Mouse (Mus musculus) layer of hippocampus, adult 9-11 months (tissue): ENCODE measurements around the gene Slc7a4.
A peak's percentile ranks its signal among the peaks of the same experiment; 100 is the strongest.
"Not testable (repeated sequence)": the region's sequence is repeated elsewhere in the genome, so short reads cannot be mapped to it uniquely, and the experiment has no call there.

Experiments
- DNase-seq: peaks from one replicate; pipeline ENCODE4 v3.0.0; 2022

The Slc7a4 gene

DNA sequence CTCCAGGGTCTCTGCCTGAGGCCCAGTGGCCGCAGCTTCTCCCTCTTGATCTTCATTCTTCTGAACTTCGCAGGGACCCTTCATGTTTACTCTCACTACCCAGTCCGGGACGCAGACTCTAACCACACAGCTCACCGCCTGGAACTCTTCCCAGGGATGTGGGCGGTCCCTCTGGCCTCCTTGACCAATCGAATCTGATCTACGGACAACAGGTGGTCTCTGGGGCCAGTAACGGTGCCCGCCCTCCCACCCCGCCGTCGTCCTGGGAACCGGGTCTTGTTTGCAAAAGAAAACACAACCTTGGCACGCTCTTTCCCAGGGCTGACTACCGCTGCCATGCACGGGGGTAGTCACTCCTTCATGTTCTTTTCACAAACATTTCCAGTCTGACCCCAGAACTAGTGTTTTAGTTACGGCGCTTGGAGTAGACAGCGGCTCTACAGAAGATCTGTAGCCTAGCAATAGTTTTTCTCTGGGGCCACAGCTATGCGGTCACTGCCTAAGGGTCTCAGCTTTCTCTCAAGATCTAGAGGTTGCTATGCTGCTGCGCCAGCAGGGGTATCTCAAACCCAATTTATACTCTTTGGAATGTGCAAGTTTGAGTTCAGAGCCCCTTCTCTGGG is 21.8 kb downstream of the Slc7a4 start, which contains the start of gene Lrrc74b:
Gene Lrrc74b, minus strand, starts transcription at position 120 of the 623 bp plus-strand sequence.
- DNase-seq: no peak

- DNase-seq: no peak
Observed at GRCm38 (mm10) chr16:17559396-17560027, 23.5 kb downstream of the Slc7a4 start.

GRCm38 (mm10) chr16:17558811-17559210 is 24.2 kb downstream of the Slc7a4 start:
- DNase-seq: no peak

DNA sequence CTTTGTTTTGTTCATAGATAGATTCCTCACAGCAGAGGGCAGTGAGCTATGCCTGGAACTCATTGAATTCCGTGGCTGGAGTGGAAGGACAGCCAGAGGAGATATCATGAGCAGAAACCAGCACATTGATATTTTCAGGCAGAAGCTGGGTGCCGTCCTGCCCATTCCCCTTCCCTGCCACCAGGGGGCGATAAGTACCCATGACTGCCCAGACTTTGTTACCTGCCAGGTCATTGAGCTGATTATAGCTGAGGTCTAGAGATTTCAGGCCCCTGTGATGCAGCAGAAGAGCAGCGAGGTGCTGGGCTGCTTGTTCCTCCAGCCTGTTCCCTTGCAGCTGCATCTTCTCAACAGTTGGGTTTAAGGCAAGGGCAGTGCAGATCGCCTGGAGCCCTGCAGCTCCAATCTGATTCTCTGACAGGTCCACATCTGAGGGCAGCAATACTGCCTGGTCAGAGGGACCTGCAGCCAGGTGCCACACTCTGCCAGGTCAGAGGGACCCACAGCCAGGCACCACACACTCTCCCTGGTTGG is 25.0 kb downstream of the Slc7a4 start:
- DNase-seq: peak; percentile 55

DNA sequence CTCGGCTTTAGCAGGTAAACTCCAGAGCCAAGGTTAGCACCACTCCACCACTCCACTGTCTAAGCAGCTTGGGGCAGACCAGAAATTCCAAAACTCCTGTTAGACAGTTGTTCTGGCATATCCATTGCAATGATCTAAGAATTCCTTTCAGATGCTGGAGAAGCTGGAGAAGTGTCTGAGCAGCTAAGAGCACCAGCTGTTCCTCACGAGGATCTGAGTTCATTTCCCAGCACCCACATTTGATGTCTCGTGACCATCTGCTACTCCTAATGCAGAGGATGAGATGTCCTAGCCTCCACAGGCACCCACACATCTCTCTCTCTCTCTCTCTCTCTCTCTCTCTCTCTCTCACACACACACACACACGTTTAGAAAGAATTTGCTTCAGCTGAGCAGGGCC is 26.1 kb downstream of the Slc7a4 start:
- no peak for DNase-seq

DNA sequence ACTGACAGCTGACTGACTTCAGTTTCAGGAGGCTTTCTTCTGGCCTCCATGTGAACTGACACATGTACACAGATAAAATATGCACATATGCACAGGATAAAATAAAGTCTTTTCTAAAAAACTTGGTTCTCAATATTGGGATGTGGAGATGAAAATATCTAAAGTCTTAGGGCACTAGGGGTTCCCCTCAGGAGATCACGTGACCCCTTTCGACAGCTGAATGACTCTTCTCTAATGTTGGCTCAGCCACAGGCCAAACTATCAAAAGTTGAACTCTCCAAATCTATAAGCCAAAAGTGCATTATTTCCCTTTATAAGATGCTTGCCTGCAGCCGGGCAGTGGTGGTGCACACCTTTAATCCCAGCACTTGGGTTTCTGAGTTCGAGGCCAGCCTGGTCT is 26.8 kb downstream of the Slc7a4 start:
- DNase-seq: no peak

DNA sequence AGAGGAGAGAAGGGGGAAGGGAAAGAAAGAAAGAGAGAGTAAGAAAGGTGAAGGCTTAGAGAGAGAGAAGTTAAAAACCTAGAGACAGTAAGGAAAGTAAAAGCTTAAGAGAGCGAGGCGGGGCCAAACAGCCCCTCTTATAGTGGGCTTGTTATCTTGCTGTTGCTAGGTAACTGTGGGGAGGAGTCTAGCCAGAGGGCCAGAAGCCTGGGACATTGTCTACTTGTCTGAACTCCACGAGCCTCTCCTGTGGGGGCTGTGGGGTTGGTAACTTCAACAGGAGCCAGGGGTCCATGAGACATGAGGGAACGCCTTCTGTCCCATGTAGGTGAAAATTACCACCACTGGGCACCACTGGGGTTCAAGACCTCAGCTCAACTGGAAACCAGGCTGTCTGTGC is 28.3 kb downstream of the Slc7a4 start:
- not testable (repeated sequence) for DNase-seq

GRCm38 (mm10) chr16:17553910-17554685 is 28.9 kb downstream of the Slc7a4 start:
- DNase-seq: peak; percentile 37

GRCm38 (mm10) chr16:17552837-17553236 is 30.2 kb downstream of the Slc7a4 start:
- no peak for DNase-seq

GRCm38 (mm10) chr16:17542632-17543031 is 40.4 kb downstream of the Slc7a4 start:
- DNase-seq: no peak

DNA sequence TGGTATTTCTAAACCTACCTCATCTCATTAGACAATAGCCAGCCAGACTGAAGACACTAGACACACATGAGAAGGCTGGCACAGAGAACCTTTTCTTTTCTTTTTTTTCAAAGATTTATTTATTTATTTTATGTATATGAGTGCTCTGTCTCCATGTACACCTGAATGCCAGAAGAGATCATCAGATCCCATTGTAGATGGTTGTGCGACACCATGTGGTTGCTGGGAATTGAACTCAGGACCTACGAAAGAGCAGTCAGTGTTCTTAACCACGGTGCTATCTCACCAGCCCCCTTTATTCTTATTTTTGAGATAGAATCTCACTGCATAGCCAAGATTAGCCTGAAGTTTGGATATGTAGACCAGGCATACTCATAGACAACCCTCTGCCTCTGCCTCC is 46.4 kb downstream of the Slc7a4 start:
- no peak for DNase-seq

DNA sequence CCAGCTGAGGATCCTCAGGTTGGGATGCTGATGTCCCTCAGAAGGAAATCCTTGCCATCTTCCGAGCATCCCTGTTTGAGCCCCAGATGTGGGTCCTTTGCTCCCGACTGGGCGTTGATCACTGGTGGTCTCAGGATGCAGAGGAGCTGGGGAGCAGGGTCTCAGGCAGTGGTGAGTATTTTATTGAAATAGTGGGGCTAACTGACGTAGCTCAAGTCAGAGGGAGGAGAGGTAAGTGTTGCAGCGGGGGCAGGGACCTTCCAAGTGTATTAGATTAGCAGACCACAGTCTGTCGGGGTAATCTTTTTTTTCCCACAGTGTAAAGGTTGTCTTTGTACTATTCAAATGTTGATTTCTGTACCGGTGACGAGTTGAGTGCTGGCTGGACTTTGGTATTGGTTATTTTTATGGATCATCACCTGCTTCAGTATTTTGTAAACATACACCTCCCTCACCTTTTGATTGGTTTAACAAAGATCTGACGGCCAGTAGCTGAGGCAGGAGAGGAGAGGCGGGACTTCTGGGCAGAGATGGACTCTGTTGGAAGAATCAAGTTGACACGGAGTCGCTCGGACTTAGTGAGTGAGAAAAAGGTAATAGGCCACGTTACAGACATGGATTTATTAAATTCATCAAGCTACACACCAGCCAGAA is 50.2 kb downstream of the Slc7a4 start:
- no peak for DNase-seq

GRCm38 (mm10) chr16:17532271-17532670 is 50.7 kb downstream of the Slc7a4 start:
- DNase-seq: no peak

DNA sequence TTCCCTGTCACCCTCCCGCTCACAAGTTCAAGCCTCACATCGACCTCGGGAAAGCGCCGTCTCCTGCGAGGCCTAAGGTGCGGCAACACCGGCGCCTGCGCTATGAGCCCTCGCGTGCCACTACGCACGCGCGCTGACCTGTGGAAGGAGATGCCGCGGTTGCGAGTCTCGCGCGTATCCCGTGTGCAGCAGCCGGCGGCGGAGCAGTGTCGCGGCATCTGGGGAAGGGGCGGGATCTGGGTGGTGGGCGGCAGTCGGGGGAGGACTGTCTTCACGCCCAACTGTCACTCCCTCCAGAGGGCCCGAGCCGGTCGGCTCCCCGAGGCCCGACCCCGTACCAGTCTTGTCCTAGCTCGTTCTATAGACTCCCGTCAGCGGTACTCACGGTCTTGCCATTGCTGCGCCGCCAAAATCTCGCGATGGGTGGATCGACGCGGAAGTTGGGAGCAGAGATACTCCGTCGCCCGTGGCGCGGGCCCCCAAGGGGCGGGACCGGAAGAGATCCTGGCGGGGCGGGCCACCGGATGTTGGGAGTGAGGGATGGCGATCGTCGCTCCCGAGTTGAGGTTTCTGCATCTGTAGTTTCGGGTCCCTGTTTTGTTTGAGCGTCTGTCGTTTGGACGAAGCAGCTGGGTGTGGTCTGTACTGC is 52.2 kb downstream of the Slc7a4 start, which contains the start of gene Thap7:
Gene Thap7, minus strand, starts transcription at position 497 of the 649 bp plus-strand sequence.
- peak; percentile 96 for DNase-seq

DNA sequence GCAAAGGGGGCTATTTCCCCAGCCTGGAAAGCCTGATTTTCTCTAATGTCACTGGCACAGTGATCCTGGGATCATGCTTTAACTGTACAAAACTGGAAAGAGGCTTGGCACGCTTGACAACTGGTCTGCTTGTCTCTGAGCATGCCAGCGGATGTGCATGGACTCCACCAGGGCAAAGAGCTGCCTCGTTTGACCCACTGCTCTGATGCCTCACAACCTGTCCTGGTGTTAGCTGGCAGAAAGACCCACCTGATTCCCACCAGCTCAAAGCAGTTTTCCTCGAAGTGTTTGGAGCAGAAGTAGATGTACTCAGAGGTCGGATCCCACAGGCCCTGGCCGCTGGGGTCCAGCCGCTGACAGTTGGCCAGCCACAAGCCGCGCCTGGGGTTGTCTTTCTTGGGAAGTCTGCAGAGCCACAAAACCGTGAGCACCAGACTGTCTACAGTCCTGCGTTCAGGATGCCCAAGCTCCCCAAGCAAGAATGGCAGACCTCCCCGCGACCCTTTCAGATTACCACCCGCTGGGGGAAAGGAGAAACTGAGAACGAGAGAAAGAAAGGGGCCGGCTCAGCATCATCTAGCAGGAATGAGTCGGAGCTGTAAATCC is 52.9 kb downstream of the Slc7a4 start:
- DNase-seq: no peak

DNA sequence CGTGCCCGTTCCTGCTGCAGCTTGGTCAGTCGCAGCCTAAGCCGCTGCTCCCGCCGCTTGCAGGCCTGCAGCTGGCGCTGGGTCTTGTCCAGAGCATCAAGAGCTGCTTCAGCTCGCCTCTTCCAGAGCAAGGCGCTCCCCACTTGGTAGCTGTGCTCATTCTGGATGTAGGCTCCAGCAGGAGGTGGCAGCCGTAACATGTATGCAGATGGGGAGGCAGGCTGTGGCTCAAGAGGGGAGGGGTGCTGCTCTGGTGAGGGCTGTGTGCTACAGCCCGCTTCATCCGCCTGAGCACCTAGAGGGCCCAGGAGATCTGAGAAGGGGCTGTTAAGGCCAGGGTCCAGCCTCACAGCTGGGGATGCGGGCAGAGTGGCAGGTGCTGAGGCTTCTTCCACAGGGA is 54.7 kb downstream of the Slc7a4 start:
- no peak for DNase-seq

GRCm38 (mm10) chr16:17527606-17528005 is 55.4 kb downstream of the Slc7a4 start:
- DNase-seq: no peak

- DNase-seq: no peak
Observed at GRCm38 (mm10) chr16:17526223-17526622, 56.8 kb downstream of the Slc7a4 start.

DNA sequence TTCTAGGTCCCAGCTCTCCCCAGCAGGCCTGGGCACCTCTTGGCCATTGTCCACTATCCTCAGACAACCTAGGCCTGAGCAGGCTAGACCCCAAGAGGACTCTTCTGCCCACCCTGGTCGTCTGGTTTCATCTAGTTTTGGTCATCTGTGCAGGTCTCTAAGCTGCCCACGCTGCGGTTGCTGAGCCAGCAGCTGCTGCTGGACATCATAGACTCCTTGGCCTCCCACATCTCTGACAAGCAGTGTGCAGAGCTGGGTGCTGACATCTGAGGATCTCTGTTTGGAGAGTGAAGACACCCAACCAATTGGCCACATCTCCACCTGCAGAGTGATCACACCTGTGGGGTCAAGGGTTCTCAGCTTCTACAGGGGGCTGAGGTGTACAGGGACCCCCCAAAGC is 57.5 kb downstream of the Slc7a4 start:
- DNase-seq: no peak

GRCm38 (mm10) chr16:17524156-17524555 is 58.9 kb downstream of the Slc7a4 start:
- DNase-seq: no peak
